Mouse (Mus musculus) layer of hippocampus, adult 8-10 months (tissue): ENCODE data around the gene Sigirr. TPM values are rescaled to one million over a fixed set of nuclear protein-coding genes. Genes with fewer than 3 reads are reported as not detected.
A peak's percentile ranks its signal among the peaks of the same experiment; 100 is the strongest.

Experiments used
- DNase-seq, 2 experiments: peaks; one replicate each; pipeline ENCODE4 v3.0.0; 2022; ENCODE audit warnings: low spot score in 2 of 2
- total RNA-seq, 4 experiments: library from RNA; stranded (reverse); gene quantifications; 2 replicates each; pipeline ENCODE4 v1.2.4; 2022

Gene Sigirr
- total RNA-seq, 4 experiments from 2014 or later = 2.6 to 3.1 (median 2.9) TPM

DNA sequence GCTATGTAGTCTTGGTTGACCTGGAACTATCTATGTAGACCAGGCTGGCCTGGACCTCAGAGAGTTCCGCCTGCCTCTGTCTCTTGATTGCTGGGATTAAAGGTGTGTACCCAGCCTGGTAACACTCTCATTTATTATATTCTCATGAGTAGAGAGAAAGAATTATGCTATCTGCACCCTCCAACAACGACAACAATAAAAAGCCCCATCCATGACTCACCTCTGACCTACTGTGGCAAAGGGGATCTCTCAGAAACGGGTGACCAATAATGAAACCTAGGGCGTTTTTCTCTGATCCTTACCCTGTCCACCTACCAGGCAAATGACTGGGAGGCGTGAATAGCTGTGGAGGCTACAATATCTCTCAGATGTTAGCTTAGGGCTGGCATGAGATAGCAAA is 3.2 kb downstream of the Sigirr start:
- DNase-seq = no peak

- DNase-seq = no peak
These were observed 3.7 kb downstream of the Sigirr start for GRCm38 (mm10) chr7:141096649-141097056.

- DNase-seq = no peak
These were observed 4.4 kb downstream of the Sigirr start for GRCm38 (mm10) chr7:141096021-141096420.

- DNase-seq = no peak
These were observed 5.7 kb downstream of the Sigirr start for GRCm38 (mm10) chr7:141094487-141095205.

DNA sequence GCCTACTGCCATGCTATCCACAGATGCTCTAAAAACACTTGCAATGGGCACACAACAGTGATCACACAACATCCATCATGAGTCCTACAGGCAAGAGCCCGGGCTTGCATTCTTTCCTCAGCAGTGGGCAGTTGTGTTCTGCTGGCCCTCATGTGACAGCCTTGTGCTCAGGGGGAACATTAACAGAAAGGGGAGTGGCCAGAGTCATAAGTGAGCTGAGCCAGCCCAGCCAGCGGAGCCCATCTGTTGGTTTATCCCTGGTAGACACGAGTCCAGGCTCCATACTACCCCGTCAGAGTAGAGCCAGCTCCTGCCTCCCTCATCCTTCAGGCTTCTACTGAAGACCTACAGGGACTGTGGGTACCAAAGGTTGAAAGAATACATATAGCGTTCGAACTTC is 6.4 kb downstream of the Sigirr start:
- DNase-seq = no peak

GRCm38 (mm10) chr7:141092051-141092735 is 8.2 kb downstream of the Sigirr start:
- peak; percentile 32 to 48 for DNase-seq

DNA sequence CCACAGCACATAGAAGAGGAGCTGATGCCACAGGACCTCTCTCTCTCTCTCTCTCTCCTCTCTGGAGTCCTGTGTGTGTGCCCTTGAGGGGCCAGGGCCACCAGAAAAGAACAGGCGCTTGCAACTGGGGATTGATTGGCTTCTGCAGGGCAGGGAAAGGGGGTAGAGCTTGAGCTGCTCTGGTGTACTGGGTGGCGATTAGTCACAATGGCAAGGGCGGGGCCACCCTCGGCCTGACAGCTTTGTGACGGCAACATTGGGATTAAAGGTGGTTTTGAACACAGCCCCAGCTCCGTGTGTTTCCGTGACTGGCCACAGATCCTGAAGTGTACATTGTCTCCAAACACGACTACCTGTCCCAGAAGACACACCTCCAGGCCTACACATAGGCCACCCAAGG is 10.1 kb downstream of the Sigirr start:
- no peak for DNase-seq

DNA sequence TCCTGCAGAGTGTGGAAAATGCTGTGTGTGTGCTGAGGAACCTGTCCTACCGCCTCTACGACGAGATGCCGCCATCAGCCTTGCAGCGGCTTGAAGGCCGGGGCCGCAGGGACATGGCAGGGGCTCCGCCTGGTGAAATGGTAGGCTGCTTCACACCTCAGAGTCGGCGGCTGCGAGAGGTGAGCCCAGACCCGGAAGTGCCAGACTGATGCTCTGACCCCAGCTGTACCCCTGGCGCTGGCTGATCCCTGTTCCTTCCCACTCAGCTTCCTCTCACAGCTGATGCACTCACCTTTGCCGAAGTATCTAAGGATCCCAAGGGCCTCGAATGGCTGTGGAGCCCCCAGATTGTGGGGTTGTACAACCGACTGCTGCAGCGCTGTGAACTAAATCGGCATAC is 11.9 kb downstream of the Sigirr start:
- no peak for DNase-seq

DNA sequence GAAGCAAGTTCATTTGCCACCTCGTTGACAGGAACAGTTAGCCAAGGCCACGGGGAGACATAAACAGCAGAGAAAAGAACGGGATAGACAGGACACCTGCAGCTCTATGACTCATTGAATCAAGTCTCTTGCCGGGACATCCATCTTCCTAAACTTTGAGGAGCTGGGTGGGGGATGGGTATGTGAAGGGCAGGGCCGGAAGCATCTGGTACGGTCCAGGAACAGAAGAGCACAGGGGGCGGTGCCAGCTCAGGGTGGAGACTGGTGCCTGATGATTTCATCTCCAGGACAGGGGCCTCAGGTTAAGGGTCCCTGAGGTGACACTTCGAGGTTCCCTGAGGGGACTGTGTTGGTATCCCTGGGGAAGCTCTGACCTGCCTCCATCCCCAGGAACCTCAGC is 12.5 kb downstream of the Sigirr start:
- DNase-seq = no peak

DNA sequence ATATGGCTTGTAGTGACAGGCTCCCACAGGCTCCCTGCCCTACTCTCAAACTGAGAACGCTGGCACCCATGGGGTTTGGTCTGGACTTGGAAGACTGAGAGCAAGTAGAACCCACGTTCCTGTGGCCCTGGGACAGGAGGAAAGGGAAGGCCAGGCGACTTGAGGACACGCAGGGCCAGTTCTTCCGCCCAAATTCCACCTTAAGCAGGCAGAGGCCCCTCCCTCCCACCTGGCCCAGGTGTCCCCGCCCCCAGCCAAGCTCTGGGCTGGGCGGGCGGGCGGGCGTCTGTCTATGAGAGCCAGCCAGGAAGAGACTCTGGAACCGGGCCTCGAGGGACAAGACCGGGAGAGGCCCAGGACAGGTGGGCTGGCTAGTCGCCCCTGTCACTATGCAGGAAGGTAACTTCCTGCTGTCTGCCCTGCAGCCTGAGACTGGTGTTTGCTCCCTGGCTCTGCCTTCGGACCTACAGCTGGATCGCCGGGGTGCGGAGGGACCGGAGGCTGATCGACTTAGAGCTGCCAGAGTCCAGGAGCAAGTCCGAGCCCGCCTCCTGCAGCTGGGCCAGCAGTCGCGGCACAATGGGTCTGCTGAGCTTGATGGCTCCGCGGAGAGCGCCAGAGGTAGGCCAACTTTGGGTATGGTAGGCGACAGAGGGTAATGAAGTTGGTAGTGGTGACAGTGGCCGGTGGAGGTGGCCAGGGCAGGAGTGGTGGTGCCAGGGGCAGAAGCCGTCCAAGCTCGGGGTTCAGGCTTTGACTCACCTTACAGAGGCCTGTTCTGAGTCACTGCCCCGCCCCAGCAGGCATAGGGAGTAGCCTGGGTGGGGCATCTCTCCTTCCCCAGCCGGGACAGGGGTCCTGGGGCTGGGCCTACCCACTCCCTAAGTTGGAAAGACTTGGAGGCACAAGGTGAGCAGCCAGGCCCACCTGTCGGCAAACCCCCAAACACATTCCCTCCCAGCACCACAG is 20.6 kb downstream of the Sigirr start:
- DNase-seq = no peak

GRCm38 (mm10) chr7:141078876-141079275 is 21.5 kb downstream of the Sigirr start:
- DNase-seq = no peak

- no peak for DNase-seq
These were observed 22.5 kb downstream of the Sigirr start, which contains the start of gene Pkp3 for GRCm38 (mm10) chr7:141077841-141078240. Gene Pkp3 (plus strand): TSS chr7:141078218.

DNA sequence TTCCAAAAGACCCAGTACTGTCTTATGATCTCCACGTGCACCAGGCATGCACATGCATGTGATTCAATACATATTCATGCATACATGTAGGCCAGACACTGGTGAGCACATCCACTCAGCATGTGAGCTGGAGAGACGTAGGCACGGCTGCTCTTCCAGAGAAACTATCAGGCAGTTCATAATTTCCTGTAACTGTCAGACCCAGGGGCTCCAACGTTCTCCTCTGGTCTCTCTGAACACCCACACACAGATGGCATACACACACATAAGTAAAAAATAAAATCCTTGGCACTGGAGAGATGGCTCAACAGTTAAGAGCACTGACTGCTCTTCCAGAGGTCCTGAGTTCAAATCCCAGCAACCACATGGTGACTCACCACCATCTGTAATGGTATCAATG is 26.6 kb downstream of the Sigirr start:
- DNase-seq = no peak

DNA sequence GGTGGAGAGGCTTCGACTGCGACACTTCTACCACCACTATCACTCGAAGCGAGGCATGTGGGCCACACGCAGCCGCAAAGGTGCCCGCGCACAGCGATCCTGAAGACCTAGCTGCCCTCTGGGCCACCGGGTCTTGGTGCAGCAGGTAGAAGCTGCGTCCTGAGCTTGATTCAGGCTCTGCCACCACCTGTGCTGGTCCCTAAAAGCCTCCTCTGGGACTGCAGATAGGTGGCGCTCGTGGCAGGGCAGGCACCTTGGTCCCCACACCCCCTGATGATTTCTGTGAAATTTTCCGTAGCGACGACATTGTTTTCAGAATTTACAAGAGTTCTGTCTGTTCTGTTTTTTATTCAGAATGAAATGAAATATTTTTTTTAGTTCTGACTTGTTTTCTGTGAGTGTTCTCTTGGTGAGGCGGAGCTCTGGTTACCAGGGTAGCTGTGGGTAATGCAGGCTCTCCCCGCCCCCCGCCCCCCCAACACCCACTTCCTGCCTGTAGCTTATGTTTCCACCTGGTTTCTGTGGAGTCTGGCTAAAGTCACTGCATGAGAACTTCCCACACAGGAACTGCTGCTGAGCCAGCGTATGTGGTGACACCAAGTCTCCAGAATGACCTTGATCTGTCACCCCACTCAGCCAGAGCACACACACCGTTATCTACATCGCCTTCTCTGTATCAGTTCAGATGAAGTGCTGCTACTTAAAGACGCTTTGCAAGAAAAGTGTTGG is 28.2 kb downstream of the Sigirr start:
- DNase-seq = peak in 1 of 2 experiments; percentile 57

- peak; percentile 70 to 80 for DNase-seq
These were observed 30.1 kb downstream of the Sigirr start for GRCm38 (mm10) chr7:141070058-141070862.

- DNase-seq = no peak
These were observed 32.0 kb downstream of the Sigirr start for GRCm38 (mm10) chr7:141068351-141068750.

DNA sequence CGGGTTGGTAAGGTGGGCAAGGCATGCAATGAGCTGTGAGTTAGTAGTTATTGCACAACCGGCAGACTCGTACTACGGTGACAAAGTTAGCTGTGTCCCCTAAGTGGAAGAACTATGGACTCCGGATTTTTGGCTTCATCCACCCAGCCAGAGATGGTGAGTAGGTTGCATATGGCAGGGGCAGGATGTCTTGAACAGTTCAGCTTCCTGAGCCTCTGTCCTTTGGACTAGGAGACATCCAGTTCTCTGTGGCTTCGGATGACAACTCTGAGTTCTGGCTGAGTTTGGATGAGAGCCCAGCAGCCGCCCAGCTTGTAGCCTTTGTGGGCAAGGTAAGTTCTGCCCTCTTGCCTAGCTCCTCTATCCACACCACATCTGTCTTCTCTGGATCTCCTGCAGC is 35.8 kb downstream of the Sigirr start:
- DNase-seq = no peak

DNA sequence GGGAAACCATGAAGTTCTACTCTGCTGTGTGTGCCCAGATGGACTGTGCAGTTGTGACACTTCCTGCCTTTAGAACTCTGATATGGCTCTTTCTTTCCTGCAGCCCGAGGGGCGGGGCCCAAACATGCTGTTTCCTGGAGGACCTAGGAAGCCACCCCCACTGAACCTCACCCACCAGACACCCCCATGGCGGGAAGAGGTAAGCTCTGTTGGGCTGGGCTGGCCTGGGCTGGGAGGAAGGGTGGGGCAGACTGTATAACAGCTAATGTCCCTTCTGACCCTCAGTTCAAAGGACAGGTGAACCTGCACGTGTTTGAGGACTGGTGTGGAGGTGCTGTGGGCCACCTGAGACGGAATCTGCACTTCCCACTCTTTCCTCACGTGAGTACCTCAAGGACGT is 36.2 kb downstream of the Sigirr start:
- DNase-seq = no peak

- DNase-seq = no peak
These were observed 37.0 kb downstream of the Sigirr start for GRCm38 (mm10) chr7:141063353-141063752.

DNA sequence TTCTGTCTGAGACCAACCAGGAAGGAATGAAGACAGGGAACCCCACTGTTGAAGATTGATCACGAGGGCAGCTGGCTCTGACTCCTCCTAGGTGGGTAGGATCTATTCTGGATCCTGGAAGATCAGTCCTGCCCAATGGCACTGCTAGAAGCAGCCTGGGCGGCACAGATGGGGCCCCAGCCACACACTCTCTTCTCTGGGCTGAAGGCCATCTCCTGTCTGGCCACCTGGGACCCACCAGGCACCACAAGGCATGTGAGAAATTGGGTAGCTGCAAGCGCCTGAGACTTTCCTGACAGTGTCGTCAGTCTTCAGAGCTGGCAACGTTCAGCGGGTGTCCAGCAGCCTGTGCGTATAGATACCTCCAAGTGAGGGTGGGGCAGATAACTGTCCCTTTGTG is 37.8 kb downstream of the Sigirr start:
- DNase-seq = no peak
